Mouse (Mus musculus): ENCODE data around the gene Hs3st6. TPM values are rescaled to one million over a fixed set of nuclear protein-coding genes. Genes with fewer than 3 reads are reported as not detected.

Gene Hs3st6
- polyA plus RNA-seq, 1 experiment from 2014 or later: 0.24 TPM

GRCm38 (mm10) chr17:24800524-24800923 lies 47.7 kb downstream of the Hs3st6 start:
- Histone ChIP-seq H3K4me3 (ENCODE audit: low read depth, low read length) (no peak overlapping the region), H3K27me3 (ENCODE audit: control insufficient read depth, insufficient read depth, low read depth, low read length) (peaks cover 3% of the 10 kb centered on the region; the same call in 1 of the 2 replicates), H3K4me2 (ENCODE audit: low read depth, low read length) (no peak overlapping the region), H3K9ac (ENCODE audit: low read depth, low read length) (no peak overlapping the region), H3K9me3 (replicated peaks; ENCODE audit: control insufficient read depth, low read length) (no peaks in the 10 kb centered on the region), H3K4me1 (ENCODE audit: control insufficient read depth, low read depth, low read length) (peaks cover 16% of the 10 kb centered on the region), H3K36me3 (ENCODE audit: control insufficient read depth, insufficient read depth) (no peaks in the 10 kb centered on the region), H3K27ac (ENCODE audit: low read length) (no peak overlapping the region)
- WGBS (ENCODE audit: insufficient replicate concordance): 44% methylated on average over 3 of the region's 3 CpGs
- no peak for ATAC-seq (ENCODE audit: low read depth)

- H3K4me3 ChIP-seq (ENCODE audit: low read depth, low read length): peak within 1 kb of the TSS; percentile 83
- no peaks in the 10 kb centered on the region; the same call in 1 of the 2 replicates for H3K27me3 ChIP-seq (ENCODE audit: control insufficient read depth, insufficient read depth, low read depth, low read length)
- H3K4me1 ChIP-seq (ENCODE audit: control insufficient read depth, low read depth, low read length): peaks cover 11% of the 10 kb centered on the region
- WGBS (ENCODE audit: insufficient replicate concordance): under 1% methylated on average over 71 of the region's 71 CpGs
- H3K36me3 ChIP-seq (ENCODE audit: control insufficient read depth, insufficient read depth): no peaks in the 10 kb centered on the region
- H3K4me2 ChIP-seq (ENCODE audit: low read depth, low read length): peak within 1 kb of the TSS; percentile 91
- peak; percentile 92 for ATAC-seq (ENCODE audit: low read depth)
- no peaks in the 10 kb centered on the region for H3K9me3 ChIP-seq (replicated peaks; ENCODE audit: control insufficient read depth, low read length)
- H3K27ac ChIP-seq (ENCODE audit: low read length): peak within 1 kb of the TSS; percentile 26; the same call in 1 of the 2 replicates
- peak within 1 kb of the TSS; percentile 79 for H3K9ac ChIP-seq (ENCODE audit: low read depth, low read length)
These were observed 51.5 kb downstream of the Hs3st6 start, which contains the start of gene Meiob for GRCm38 (mm10) chr17:24803952-24804951. Gene Meiob, plus strand, starts transcription at chr17:24804289.

Other genes with a start within 250 kb of the Hs3st6 start
- 28.5 and 29.6 TPM in 2 replicates for gene Traf7, start 225.1 kb upstream of the Hs3st6 start, polyA plus RNA-seq (2015; fragmentation: Nextera tagmentation; extraction: Ambion mirVana)
- 0.46 and 0.87 TPM in 2 replicates for gene Rab26, start 218.8 kb upstream of the Hs3st6 start, polyA plus RNA-seq (2015; fragmentation: Nextera tagmentation; extraction: Ambion mirVana)
- 2.7 and 4.0 TPM in 2 replicates for gene Pkd1, start 203.2 kb upstream of the Hs3st6 start, polyA plus RNA-seq (2015; fragmentation: Nextera tagmentation; extraction: Ambion mirVana)
- gene Tsc2, start 120.4 kb upstream of the Hs3st6 start, polyA plus RNA-seq (2015; fragmentation: Nextera tagmentation; extraction: Ambion mirVana): 20.6 and 23.7 TPM in 2 replicates
- gene Nthl1, start 120.3 kb upstream of the Hs3st6 start, polyA plus RNA-seq (2015; fragmentation: Nextera tagmentation; extraction: Ambion mirVana): 5.9 and 6.7 TPM in 2 replicates
- gene Slc9a3r2, start 102.7 kb upstream of the Hs3st6 start, polyA plus RNA-seq (2015; fragmentation: Nextera tagmentation; extraction: Ambion mirVana): 9.8 and 11.8 TPM in 2 replicates
- gene Npw, start 94.5 kb upstream of the Hs3st6 start, polyA plus RNA-seq (2015; fragmentation: Nextera tagmentation; extraction: Ambion mirVana): 0.15 and 0.38 TPM in 2 replicates
- 6.3 and 8.7 TPM in 2 replicates for gene Zfp598, start 83.3 kb upstream of the Hs3st6 start, polyA plus RNA-seq (2015; fragmentation: Nextera tagmentation; extraction: Ambion mirVana)
- gene Syngr3, start 63.0 kb upstream of the Hs3st6 start, polyA plus RNA-seq (2015; fragmentation: Nextera tagmentation; extraction: Ambion mirVana): 0.05 and 0.21 TPM in 2 replicates
- 23.7 and 23.9 TPM in 2 replicates for gene Gfer, start 56.8 kb upstream of the Hs3st6 start, polyA plus RNA-seq (2015; fragmentation: Nextera tagmentation; extraction: Ambion mirVana)
- gene Noxo1, start 56.8 kb upstream of the Hs3st6 start, polyA plus RNA-seq (2015; fragmentation: Nextera tagmentation; extraction: Ambion mirVana): 0.37 and 0.42 TPM in 2 replicates
- gene Tbl3, start 45.3 kb upstream of the Hs3st6 start, polyA plus RNA-seq (2015; fragmentation: Nextera tagmentation; extraction: Ambion mirVana): 29.3 and 29.5 TPM in 2 replicates
- gene Rnf151, start 34.9 kb upstream of the Hs3st6 start, polyA plus RNA-seq (2015; fragmentation: Nextera tagmentation; extraction: Ambion mirVana): 0.07 TPM in 1 of 2 replicates, not detected in the other
- gene Rps2, start 34.9 kb upstream of the Hs3st6 start, polyA plus RNA-seq (2015; fragmentation: Nextera tagmentation; extraction: Ambion mirVana): 868 and 907 TPM in 2 replicates
- 168 and 174 TPM in 2 replicates for gene Ndufb10, start 28.5 kb upstream of the Hs3st6 start, polyA plus RNA-seq (2015; fragmentation: Nextera tagmentation; extraction: Ambion mirVana)
- 0.34 TPM in 1 of 2 replicates, not detected in the other for gene Rpl3l, start 25.2 kb upstream of the Hs3st6 start, polyA plus RNA-seq (2015; fragmentation: Nextera tagmentation; extraction: Ambion mirVana)
- gene Msrb1, start 16.3 kb upstream of the Hs3st6 start, polyA plus RNA-seq (2015; fragmentation: Nextera tagmentation; extraction: Ambion mirVana): 30.0 and 33.9 TPM in 2 replicates
- 0.30 and 0.56 TPM in 2 replicates for gene Meiob, start 51.3 kb downstream of the Hs3st6 start, polyA plus RNA-seq (2015; fragmentation: Nextera tagmentation; extraction: Ambion mirVana)
- 124 and 125 TPM in 2 replicates for gene Hagh, start 87.2 kb downstream of the Hs3st6 start, polyA plus RNA-seq (2015; fragmentation: Nextera tagmentation; extraction: Ambion mirVana)
- gene Fahd1, start 97.4 kb downstream of the Hs3st6 start, polyA plus RNA-seq (2015; fragmentation: Nextera tagmentation; extraction: Ambion mirVana): 46.3 and 47.3 TPM in 2 replicates
- 11.0 and 11.7 TPM in 2 replicates for gene Igfals, start 113.0 kb downstream of the Hs3st6 start, polyA plus RNA-seq (2015; fragmentation: Nextera tagmentation; extraction: Ambion mirVana)
- gene Nubp2, start 133.4 kb downstream of the Hs3st6 start, polyA plus RNA-seq (2015; fragmentation: Nextera tagmentation; extraction: Ambion mirVana): 53.2 and 55.5 TPM in 2 replicates
- gene Spsb3, start 133.7 kb downstream of the Hs3st6 start, polyA plus RNA-seq (2015; fragmentation: Nextera tagmentation; extraction: Ambion mirVana): 38.9 and 40.3 TPM in 2 replicates
- 12.1 and 12.2 TPM in 2 replicates for gene Eme2, start 142.1 kb downstream of the Hs3st6 start, polyA plus RNA-seq (2015; fragmentation: Nextera tagmentation; extraction: Ambion mirVana)
- 48.9 and 50.7 TPM in 2 replicates for gene Mrps34, start 142.1 kb downstream of the Hs3st6 start, polyA plus RNA-seq (2015; fragmentation: Nextera tagmentation; extraction: Ambion mirVana)
- gene Nme3, start 143.5 kb downstream of the Hs3st6 start, polyA plus RNA-seq (2015; fragmentation: Nextera tagmentation; extraction: Ambion mirVana): 46.7 and 54.0 TPM in 2 replicates
- 9.5 and 11.6 TPM in 2 replicates for gene Mapk8ip3, start 184.0 kb downstream of the Hs3st6 start, polyA plus RNA-seq (2015; fragmentation: Nextera tagmentation; extraction: Ambion mirVana)
- 52.6 and 53.6 TPM in 2 replicates for gene Jpt2, start 207.7 kb downstream of the Hs3st6 start, polyA plus RNA-seq (2015; fragmentation: Nextera tagmentation; extraction: Ambion mirVana)

Measured in liver, embryonic 16.5 days (tissue).